Mouse (Mus musculus) thymus, postnatal 25 days (tissue): Measurements from ENCODE around the gene Atg7.
"Not testable (repeated sequence)": the region's sequence is repeated elsewhere in the genome, so short reads cannot be mapped to it uniquely, and the experiment has no call there.

Source experiments
- DNase-seq: peaks from one replicate; pipeline ENCODE4 v3.0.0; 2022

Gene Atg7

GRCm38 (mm10) chr6:114886504-114887361, 243.8 kb downstream of the Atg7 start:
- DNase-seq, result no peak

DNA sequence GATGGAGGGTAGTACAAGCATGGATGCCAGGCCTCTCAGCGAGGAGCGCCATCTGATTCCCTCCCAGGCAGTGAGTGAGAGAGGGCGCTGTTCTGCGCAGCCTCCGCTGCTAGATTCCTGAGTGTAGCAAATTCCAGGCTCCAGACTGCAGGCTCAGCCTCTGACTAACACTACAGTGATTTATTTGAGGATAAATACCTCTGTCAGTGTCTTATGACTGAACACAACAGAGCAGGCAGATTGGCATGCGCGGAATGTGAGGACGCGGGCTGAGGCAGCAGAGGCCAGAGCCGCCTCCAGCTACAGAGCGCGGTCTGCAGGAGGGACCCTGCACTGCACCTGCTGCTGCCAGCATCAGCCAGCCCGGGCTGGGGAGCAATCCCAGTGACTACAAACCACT, 246.0 kb downstream of the Atg7 start:
- no peak for DNase-seq

DNA sequence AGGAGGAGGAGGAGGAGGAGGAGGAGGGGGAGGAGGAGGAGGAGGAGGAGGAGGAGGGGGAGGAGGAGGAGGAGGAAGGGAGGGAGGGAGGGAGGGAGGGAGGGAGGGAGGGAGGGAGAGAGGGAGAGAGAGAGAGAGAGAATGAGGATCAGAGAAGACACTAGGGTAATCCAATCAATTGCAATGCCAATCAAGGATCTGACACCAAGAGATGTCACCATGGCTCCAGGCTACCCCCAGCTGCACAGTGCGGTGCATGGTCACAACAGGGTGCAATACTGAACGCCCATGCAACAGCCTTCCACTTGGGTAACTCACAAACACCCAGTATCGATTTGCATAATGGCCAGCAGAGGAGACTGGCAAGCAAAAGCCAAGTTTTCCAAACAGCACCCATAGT, 247.1 kb downstream of the Atg7 start:
- DNase-seq, result not testable (repeated sequence)

- DNase-seq, result no peak
These were observed 247.7 kb downstream of the Atg7 start for GRCm38 (mm10) chr6:114890411-114891115.

GRCm38 (mm10) chr6:114891272-114891671, 248.4 kb downstream of the Atg7 start:
- DNase-seq, result no peak

DNA sequence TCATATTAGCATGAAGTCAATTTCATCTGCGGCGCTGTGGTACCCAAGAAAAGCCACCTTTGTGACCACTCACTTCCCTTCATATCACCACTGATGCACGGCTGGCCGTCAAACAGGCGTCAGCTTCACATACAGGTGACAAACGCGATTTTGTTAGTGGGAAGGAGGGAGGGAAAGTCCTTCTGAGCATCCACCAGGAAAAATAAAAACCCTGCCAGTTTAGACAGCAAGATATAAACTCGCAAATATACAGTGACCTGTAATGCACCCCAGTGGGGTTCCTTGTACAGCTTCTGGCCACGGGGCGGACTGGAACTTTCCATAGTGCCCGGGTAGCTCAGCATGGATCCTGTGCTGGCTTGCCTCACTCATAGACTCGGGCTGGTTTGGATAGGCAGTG, 248.9 kb downstream of the Atg7 start:
- no peak for DNase-seq

DNA sequence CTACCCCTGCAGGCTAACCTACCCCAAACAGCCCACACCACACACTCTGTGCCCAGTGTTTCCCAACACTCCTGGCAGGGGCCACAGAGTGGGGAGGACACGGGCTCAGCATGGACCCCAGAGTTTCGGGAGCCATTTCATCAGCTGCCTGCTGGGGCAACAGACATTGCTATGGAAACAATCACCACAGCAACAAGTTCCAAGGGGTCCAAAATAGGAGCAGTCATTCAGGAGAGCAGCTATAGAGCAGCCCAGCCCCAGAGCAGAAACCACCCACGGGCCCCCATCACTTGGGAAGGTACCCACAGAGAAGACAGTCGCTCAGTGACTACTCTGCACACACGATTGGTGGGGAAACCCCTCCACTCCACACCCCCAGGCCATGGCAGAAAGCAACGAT, 249.5 kb downstream of the Atg7 start:
- DNase-seq, result no peak

GRCm38 (mm10) chr6:114893427-114894209, 250.7 kb downstream of the Atg7 start:
- DNase-seq, result peak; percentile 69

GRCm38 (mm10) chr6:114894548-114895106, 251.7 kb downstream of the Atg7 start:
- peak; percentile 58 for DNase-seq

DNA sequence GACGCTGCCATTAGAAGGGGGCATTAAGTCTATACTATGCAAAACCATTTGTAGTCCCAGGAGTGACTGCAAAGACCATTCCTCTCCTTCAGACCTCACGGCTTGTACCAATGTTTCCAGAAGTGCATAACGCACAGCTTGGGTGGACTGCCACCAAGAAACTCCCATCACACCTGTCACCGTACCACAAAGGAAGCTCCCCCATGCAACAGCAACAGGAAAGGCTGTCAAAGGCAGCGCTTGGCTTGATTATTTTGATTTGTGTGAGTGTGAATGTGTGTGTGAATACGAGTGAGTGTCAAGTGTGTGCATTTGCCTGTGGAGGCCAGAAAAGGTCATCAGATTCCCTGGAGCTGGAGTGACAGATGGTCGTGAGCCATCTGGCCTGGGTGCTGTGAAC, 252.3 kb downstream of the Atg7 start:
- no peak for DNase-seq

- DNase-seq, result no peak
These were observed 253.4 kb downstream of the Atg7 start for GRCm38 (mm10) chr6:114896281-114896680.

DNA sequence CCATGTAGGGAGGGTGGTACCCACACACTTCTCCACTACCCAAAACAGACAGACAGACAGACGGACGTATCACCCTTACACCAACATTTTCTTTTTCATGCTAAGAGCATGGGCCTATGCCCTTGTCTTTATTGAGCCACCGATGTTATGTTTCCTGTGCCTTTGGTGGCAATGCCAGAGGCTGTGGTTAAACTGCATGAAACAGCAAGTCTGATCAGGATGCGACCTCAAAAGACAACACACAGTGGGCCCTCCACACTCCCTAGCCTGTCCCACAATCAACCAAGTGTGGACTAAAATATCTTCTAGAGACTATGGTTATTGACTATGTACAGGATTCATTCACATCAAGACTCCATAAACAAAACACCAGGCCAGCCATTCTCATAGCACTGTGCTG, 256.1 kb downstream of the Atg7 start:
- DNase-seq, result no peak

DNA sequence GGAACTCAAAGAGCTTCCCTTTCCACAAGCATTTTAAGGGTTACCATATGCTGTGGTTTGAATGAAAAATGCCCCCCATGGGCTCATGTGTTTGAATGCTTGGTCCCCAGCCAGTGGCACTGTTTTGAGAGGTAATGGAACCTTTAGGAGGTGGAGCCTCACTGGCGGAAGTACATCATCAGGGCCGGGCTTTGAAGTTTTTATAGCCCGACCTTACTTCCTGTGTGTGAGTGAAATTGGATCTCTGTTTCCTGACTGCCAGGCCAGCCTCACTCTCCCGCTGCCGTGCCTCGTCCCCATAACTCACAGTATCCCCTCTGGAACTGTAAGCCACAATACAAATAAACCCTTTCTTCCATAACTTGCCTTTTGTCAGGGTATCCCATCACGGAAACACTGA, 256.8 kb downstream of the Atg7 start:
- no peak for DNase-seq

DNA sequence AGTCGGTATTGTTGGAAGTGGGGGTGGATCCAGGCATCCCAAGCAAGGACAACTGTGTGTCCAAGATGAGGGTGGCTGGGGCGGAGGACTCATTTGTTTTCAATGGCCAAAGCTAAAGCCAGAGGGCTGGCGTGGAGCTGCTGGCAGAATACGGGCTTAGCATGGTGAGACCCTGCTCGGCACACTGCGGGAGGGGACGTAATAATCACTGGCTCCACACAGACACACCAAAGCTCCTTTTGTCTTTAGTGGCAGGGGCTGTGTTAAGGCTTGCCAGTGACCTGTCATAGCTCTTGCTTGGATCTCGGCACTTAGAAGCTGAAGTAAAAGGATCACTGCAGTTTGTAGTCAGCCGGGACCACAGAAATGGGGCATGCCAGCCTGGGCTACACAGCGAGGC, 257.3 kb downstream of the Atg7 start:
- DNase-seq, result no peak

DNA sequence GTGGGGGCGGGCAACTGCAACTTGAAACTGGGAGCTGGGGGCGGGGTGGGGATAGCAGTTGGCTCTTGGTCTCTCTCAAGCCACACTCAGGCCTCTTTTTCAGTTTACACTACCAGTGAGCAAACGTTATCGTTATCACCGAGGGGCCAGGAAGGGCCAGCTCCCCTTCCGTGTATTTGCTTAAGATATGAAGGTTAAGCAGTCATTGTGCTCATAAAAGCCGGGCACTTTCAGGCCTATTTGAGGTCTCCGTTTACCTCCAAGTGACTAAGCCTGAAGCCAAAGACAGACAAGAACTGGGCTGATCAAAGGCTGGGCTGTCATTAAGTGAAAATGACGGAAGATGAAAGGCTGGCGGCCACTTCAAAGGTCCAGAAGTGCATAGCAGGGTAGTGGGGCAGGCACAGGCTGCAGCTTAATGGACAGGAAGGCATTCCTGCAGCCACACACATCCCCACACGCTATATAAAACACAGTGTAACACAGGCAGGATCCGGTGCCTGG, 258.5 kb downstream of the Atg7 start:
- no peak for DNase-seq

DNA sequence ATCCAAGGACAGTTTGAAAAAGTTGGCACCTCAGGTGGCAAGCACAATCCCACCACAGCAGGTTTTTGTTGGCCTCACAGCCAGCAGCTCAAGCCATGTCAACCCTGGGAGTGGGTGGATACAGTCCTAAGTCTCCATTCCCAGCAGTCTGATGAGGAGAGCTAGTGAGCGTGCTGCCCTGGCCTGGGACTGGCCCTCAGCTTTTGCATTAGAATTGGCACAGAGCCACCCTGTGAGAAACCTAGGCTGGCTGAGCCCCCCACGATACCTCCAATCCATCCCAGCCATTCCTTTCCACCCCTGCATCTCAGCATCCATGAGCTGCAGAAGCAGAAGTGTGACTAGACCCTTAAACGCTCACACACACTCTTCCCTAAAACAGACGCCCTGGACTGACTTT, 259.0 kb downstream of the Atg7 start:
- DNase-seq, result no peak

GRCm38 (mm10) chr6:114904233-114904632, 261.3 kb downstream of the Atg7 start:
- DNase-seq, result no peak

- no peak for DNase-seq
These were observed 261.9 kb downstream of the Atg7 start for GRCm38 (mm10) chr6:114904818-114905217.

DNA sequence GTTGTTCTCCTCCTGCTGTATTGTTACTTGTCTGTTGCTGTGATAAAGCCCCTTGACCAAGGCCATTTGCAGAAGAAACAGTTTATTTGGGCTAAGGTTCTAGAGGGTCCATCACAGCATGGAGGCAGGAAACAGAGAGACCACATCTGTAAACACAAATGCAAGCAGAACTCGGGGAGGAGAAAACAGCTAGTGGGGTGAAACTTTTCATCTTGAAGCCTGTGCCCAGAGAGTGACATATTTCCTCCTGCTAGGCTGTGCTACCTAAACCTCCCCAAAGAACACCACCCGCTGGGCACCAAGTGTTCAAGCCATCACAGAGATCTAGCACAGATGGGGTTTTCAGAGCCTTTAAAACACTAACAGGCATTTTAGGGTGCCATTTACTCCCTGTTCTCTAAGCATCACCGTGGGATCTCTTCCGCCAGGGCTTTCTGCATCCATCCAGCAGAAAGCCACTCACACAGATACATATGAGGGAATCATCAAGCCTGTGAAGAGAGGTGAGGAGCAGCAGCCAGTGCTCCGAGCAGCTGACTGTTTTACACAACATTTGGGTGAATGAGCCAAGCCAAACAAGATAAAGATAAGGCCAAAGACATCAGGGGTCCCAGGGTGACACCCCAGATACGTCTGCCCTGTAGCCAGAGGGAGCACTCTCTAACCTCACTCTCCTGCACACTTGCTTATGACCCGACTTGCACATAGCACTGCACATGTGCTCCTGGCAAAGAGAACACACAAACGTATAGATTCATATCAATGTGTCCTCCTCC, 262.5 kb downstream of the Atg7 start:
- DNase-seq, result no peak

GRCm38 (mm10) chr6:114906209-114906608, 263.3 kb downstream of the Atg7 start:
- DNase-seq, result no peak

DNA sequence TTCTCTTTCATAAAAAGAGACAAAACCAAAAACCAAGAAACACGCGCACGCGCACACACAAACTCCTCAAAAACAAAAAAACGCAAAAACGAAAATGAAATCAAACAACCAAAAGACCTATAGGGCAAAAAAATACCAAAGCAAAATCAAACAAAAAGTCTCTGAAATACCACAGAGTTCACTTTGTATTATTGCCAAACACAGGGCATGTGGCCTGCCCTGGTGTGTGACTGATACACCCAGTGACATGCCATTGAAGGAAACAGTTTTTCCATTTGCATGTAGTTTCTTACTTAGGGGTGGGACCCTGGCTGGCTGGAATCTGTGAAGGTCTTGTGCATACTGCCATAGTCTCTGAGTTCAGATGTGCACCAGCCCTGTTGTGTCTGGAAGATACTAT, 264.6 kb downstream of the Atg7 start:
- no peak for DNase-seq

- no peak for DNase-seq
These were observed 266.9 kb downstream of the Atg7 start for GRCm38 (mm10) chr6:114909801-114910200.
